Mouse (Mus musculus): ENCODE measurements around the gene Map3k20.

The Map3k20 gene

GRCm38 (mm10) chr2:72285256-72285887 is at the start of gene Map3k20:
Map3k20 (plus strand) TSS chr2:72285637.
- DNase-seq, result peak; percentile 40

DNA sequence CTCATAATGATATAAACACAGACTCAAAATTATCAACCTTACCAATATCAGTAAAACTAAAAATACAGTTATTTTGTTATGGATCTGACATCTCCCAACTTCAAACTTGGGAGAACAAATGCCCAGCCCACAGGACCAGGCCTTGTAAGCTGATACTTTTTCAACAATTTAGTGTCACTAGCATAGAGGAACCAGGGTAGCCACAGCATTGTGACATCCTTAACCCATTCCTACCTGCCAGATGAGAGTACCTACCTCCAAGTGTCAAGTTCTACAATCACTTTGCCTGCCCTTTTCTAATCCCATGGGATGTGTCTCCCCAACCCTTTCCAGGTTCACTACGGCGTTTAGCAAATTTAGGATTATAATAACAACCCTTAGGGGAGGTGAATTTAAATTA is 47.0 kb upstream of the Map3k20 start:
- DNase-seq, result no peak

DNA sequence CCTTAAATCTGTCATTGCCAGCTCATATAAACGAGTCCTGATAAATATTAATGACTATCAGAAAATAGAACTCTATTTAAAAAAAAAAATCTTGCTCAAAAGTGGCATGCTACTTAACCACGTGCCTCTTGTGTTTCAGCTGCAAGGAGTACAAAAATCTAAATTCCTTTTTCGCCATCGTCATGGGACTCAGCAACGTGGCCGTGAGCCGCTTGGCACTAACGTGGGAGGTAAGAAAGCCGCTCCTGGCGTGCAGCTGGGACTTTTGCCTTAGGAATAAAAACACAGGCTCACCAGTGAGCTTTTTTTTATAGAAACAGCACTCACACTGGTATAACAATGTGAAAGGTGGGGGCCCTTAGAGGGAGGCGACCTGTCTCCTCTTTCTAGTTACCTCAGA is 46.5 kb upstream of the Map3k20 start:
- DNase-seq, result no peak

GRCm38 (mm10) chr2:72239456-72239855 is 46.0 kb upstream of the Map3k20 start:
- DNase-seq, result no peak

- no peak for DNase-seq
Measured at GRCm38 (mm10) chr2:72239993-72240392, 45.4 kb upstream of the Map3k20 start.

DNA sequence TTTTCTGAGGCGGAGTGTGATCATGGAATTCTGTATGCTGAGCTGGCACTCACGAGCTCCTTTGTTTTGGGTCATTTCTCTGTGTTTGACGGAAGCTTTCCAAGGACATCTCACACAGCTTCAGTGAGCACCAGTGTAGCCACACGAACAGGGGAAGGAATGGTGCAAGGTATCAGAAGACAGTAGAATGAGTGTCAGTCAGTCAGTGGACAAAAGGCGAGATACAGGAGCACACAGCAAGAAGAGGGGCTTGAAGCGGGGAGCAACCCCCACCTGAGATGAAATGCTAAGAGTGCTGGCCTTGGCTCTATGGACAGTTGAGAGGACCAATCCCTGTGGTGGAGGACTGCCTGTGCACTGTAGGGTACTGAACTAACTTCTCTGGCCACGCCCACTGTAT is 44.7 kb upstream of the Map3k20 start:
- DNase-seq, result no peak

GRCm38 (mm10) chr2:72241714-72242472 is 43.5 kb upstream of the Map3k20 start:
- DNase-seq, result no peak

DNA sequence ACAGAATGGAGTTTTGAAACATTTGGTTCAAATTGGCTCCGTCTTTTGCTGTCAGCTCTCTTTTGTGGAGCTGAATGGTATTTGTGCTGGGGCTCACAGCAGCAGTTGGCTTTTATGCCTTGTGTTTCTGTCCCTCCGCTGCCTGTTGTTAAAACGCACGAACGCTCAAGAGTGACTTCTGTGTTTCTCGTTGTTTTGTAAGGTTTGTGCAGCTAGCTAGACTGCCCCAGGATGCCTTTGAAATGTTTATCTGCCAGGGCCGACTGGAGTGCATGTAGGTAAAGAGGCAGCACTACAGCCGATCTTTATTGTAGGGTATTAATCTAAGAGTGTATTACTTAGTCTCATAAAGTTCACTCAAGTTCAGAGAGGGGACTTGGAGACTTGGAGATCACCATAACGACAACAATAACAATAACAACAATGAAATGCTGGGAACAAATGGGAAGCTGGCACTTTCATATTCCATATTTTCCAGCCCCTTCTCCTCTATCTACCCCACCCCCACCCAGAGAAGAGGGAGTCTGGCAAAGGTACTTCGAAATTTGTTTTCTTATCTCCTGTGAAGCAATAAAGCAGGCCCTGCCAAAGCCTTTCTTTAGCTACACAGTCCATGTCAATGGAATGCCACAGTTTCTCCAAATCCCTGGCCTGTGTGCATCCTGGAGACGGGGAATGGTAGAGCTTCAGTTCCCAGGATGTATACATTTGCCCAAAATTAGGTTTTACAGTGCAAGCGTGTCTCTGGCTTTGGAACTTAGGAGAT is 42.3 kb upstream of the Map3k20 start:
- no peak for DNase-seq

GRCm38 (mm10) chr2:72245631-72246030 is 39.8 kb upstream of the Map3k20 start:
- DNase-seq, result no peak

- no peak for DNase-seq
Measured at GRCm38 (mm10) chr2:72246376-72246775, 39.1 kb upstream of the Map3k20 start.

DNA sequence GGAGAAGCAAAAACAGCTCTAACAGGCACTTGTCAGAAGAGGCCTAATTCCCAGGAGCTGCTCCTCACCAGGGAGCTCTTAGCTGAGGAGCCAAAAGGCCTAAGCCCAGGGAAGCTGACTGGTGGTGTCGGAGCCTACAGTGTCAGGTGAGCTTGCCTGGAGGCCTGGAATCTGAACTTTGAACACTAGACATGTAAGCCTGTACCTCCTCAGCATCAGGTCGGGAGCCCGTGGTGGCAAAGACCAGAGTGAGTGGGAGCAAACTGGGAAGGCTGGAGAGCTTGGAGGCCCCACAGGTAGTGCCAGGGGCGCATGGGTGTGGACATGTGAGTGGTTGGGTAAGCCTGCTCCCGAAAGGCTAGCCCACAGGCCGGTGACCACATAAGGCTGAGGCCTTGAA is 37.6 kb upstream of the Map3k20 start:
- no peak for DNase-seq

GRCm38 (mm10) chr2:72252510-72253505 is 32.6 kb upstream of the Map3k20 start:
- DNase-seq, result no peak

DNA sequence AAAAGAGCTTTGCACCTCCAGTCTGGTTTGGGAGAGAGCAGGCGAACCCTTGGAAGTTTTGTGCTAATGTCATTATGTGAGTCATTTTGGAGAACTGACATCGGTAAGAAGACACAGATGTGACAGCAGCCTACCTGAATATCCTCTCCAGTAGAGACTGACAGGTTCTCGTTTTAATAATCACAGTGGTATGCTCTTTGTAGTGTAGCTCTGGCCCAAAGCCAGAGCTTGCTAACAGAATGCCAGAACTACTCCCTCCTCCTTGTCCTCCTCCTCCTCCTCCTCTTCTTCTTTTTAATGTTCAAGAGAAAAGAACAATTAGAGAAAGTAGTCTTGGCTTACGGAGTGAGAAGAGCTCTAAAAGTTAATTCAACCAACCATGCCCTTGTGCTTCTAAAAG is 31.6 kb upstream of the Map3k20 start:
- no peak for DNase-seq

DNA sequence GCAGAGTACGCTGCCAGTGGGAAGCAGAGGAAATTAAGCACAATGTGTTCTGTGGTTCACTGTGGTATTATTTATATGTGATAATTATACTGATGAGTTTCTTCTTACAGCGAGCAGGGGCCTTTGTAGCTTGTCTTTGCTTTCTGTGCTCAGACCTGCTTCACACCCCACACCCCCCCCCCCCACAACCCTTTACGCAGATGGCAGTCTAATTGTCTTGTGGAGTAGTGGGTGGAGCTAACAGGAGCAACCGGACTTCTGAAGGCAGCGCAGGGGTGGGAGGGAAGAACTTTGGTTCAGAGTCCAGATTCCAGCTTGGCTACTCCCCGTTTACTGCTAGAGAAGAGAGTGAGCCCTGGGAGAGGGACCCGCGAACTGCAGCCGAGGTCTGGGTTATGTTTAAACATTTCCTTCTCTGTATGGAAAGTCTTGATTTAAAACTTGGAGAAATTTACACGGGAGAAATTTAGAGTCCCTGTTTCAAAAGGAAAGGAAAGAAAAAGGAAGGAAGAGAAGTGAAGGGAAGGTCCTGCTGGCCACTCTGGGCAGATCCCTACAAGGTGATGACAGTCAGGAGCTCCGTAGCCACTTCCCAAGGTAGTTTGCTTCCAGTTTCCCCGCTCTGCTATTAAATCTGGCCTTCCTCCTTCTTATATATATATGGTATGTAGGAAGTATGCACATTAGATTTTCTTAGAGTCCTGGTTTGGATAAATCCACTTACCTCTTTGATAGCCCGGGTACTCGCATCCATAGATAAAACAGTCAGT is 30.4 kb upstream of the Map3k20 start:
- DNase-seq, result no peak

- DNase-seq, result no peak
Measured at GRCm38 (mm10) chr2:72260704-72261103, 24.7 kb upstream of the Map3k20 start.

GRCm38 (mm10) chr2:72262814-72263480 is 22.5 kb upstream of the Map3k20 start:
- DNase-seq, result no peak

DNA sequence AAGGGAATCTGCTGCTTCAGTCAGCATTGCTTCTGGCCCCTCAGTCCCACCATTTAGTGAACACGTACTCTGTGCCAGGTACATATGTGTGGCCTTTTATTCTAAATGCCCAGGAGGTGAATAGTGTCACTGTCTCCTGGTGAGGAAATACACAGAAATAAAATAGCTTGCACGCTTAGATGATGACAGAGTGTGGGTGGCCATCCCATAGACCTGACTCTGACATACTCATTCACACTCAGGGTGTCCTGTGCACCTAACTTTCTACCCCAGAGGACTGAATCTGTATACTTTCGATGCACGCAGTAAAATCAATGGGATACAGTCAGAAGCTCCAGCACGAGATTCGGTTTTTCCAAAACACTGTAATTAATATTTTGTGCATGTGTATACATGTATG is 18.0 kb upstream of the Map3k20 start:
- no peak for DNase-seq

DNA sequence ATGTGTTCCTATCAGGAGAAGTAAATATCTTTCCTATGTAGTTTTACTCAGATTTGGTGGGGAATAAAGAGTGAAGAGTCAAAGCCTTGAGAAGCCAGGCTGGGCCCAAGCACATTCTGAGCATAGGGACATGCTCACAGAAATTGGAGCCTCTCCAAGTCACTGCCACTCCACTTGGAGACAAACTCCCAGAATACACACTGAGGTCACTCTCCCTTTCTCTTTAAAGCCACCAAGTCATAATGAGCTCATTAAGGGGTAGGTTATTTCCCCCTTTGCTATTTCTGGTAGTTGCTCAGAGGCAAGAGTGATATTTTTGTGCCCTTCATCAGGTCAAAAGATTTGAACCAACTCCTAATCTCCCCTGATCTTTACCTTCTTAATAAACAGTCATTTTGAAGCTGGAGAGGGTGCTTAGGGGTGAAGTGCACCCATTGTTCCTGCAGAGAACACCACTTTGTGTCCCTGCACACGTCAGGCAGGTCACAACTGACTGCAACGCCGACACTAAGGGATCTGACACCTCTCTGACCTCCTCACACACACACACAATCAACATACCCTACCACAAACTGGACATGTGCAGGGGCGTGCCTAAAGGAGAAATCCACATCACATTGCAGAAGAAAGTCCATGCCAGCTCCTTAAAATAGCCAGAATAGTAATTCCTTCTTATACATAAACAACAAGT is 15.6 kb upstream of the Map3k20 start:
- no peak for DNase-seq

DNA sequence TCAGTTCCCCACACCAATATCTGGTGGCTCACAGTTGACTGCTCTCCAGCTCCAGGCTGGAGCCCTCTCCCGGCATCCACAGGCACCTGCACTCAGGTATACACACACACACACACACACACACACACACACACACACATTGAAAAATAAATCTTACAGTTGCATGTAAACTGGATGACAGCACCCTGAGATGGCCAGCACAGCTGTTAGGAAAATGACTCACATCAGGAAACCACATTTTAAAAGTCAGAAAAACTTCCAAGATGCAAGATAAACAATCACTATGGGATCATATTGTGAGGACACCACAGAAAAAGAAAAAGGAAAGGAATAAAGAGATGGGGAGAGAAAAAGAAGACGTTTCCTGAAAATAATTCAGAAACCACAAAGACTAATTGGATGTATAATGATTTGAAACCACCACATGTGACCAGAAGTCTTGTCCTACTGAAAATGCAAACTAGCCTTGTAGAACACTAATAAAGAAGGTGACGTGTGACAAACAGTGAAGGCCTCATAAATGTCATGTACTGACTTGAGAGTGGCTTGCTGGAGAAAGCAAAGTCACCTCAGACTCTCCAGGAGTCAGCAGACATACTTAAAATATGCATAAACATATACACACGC is 7.1 kb upstream of the Map3k20 start:
- no peak for DNase-seq

DNA sequence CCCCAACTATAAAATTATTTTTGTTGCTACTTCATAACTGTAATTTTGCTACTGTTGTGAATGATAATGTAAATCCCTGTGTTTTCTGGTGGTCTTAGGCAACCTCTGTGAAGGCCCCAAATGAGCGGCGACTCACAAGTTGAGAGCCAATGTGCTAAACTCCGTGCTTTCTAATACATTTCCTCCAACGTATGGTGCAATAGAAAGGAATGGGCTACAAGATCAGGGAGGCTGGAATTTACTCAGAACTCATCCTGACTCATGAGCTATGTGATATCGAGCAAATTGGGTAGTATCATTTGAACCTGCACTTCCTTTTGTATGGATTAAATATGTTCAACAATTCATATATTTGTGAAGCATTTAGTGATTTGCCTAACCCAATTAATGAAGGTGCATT is 4.9 kb upstream of the Map3k20 start:
- no peak for DNase-seq
